Mouse (Mus musculus): ENCODE data around the gene Caskin1. TPM values are rescaled to one million over a fixed set of nuclear protein-coding genes. Genes with fewer than 3 reads are reported as not detected.
A peak's percentile ranks its signal among the peaks of the same experiment; 100 is the strongest.

Gene Caskin1
- polyA plus RNA-seq, 1 experiment from 2014 or later = 0.33 TPM

GRCm38 (mm10) chr17:24480201-24480826 is 8.1 kb upstream of the Caskin1 start:
- Histone ChIP-seq H3K4me1 (ENCODE audit: insufficient read depth, low read depth, low read length) (peaks cover 8% of the 10 kb centered on the region; the same call in 1 of the 2 replicates), H3K4me2 (replicated peaks; ENCODE audit: low read depth, low read length) (no peak overlapping the region), H3K27me3 (replicated peaks; ENCODE audit: insufficient read depth, low read length) (no peaks in the 10 kb centered on the region), H3K9me3 (ENCODE audit: low read length) (no peaks in the 10 kb centered on the region), H3K9ac (replicated peaks; ENCODE audit: low read depth) (no peak overlapping the region), H3K27ac (ENCODE audit: low read length) (no peak overlapping the region), H3K36me3 (ENCODE audit: insufficient read depth, low read length) (peaks cover 11% of the 10 kb centered on the region; the same call in 1 of the 2 replicates), H3K4me3 (ENCODE audit: low read depth, low read length) (no peak overlapping the region)
- TF ChIP-seq EP300 (IDR thresholded peaks at IDR 0.05) (no peak), CTCF (IDR thresholded peaks at IDR 0.05) (peak; percentile 51)
- DNase-seq (ENCODE audit: low spot score) (peak; percentile 16), ATAC-seq (no peak)
- WGBS = 41% methylated on average over 3 of the region's 3 CpGs

GRCm38 (mm10) chr17:24481027-24481815 is 7.2 kb upstream of the Caskin1 start:
- Histone ChIP-seq H3K4me3 (ENCODE audit: low read depth, low read length) (no peak overlapping the region), H3K9me3 (ENCODE audit: low read length) (no peaks in the 10 kb centered on the region), H3K9ac (replicated peaks; ENCODE audit: low read depth) (no peak overlapping the region), H3K36me3 (ENCODE audit: insufficient read depth, low read length) (peaks cover 2% of the 10 kb centered on the region; the same call in 1 of the 2 replicates), H3K27me3 (replicated peaks; ENCODE audit: insufficient read depth, low read length) (no peaks in the 10 kb centered on the region), H3K4me2 (replicated peaks; ENCODE audit: low read depth, low read length) (no peak overlapping the region), H3K27ac (ENCODE audit: low read length) (no peak overlapping the region), H3K4me1 (ENCODE audit: insufficient read depth, low read depth, low read length) (peaks cover 8% of the 10 kb centered on the region; the same call in 1 of the 2 replicates)
- ATAC-seq (no peak), DNase-seq (ENCODE audit: low spot score) (no peak)
- TF ChIP-seq EP300 (IDR thresholded peaks at IDR 0.05) (no peak), CTCF (IDR thresholded peaks at IDR 0.05) (no peak)
- WGBS = 86% methylated on average over 20 of the region's 20 CpGs

GRCm38 (mm10) chr17:24483495-24483894 is 4.9 kb upstream of the Caskin1 start:
- 95% methylated on average over 3 of the region's 3 CpGs for WGBS
- H3K36me3 ChIP-seq (ENCODE audit: insufficient read depth, low read length) = no peaks in the 10 kb centered on the region
- no peaks in the 10 kb centered on the region for H3K9me3 ChIP-seq (ENCODE audit: low read length)
- ATAC-seq = no peak
- H3K27me3 ChIP-seq (replicated peaks; ENCODE audit: insufficient read depth, low read length) = no peaks in the 10 kb centered on the region
- no peaks in the 10 kb centered on the region for H3K4me1 ChIP-seq (ENCODE audit: insufficient read depth, low read depth, low read length)
- H3K4me2 ChIP-seq (replicated peaks; ENCODE audit: low read depth, low read length) = no peak overlapping the region
- TF ChIP-seq CTCF (IDR thresholded peaks at IDR 0.05) (no peak), EP300 (IDR thresholded peaks at IDR 0.05) (no peak)
- H3K9ac ChIP-seq (replicated peaks; ENCODE audit: low read depth) = no peak overlapping the region
- DNase-seq (ENCODE audit: low spot score) = no peak
- H3K4me3 ChIP-seq (ENCODE audit: low read depth, low read length) = no peak overlapping the region
- no peak overlapping the region for H3K27ac ChIP-seq (ENCODE audit: low read length)

- Histone ChIP-seq H3K4me1 (ENCODE audit: insufficient read depth, low read depth, low read length) (peaks cover 5% of the 10 kb centered on the region; the same call in 1 of the 2 replicates), H3K27me3 (replicated peaks; ENCODE audit: insufficient read depth, low read length) (peaks cover 7% of the 10 kb centered on the region; the same call in 1 of the 2 replicates), H3K9me3 (ENCODE audit: low read length) (no peaks in the 10 kb centered on the region), H3K4me3 (ENCODE audit: low read depth, low read length) (no peak overlapping the region), H3K36me3 (ENCODE audit: insufficient read depth, low read length) (no peaks in the 10 kb centered on the region), H3K4me2 (replicated peaks; ENCODE audit: low read depth, low read length) (no peak overlapping the region), H3K9ac (replicated peaks; ENCODE audit: low read depth) (no peak overlapping the region), H3K27ac (ENCODE audit: low read length) (no peak overlapping the region)
- TF ChIP-seq EP300 (IDR thresholded peaks at IDR 0.05) (no peak), CTCF (IDR thresholded peaks at IDR 0.05) (no peak)
- WGBS = 51% methylated on average over 11 of the region's 11 CpGs
- ATAC-seq (no peak), DNase-seq (ENCODE audit: low spot score) (no peak)
Observed at GRCm38 (mm10) chr17:24485090-24485860, 3.1 kb upstream of the Caskin1 start.

GRCm38 (mm10) chr17:24488662-24489264 is 362 bp downstream of the Caskin1 start:
- no peak for TF ChIP-seq CTCF (IDR thresholded peaks at IDR 0.05)
- no peak for TF ChIP-seq EP300 (IDR thresholded peaks at IDR 0.05)
- Histone ChIP-seq H3K36me3 (ENCODE audit: insufficient read depth, low read length) (no peaks in the 10 kb centered on the region), H3K4me1 (ENCODE audit: insufficient read depth, low read depth, low read length) (peaks cover 5% of the 10 kb centered on the region; the same call in 1 of the 2 replicates), H3K27ac (ENCODE audit: low read length) (no peak overlapping the region), H3K4me3 (ENCODE audit: low read depth, low read length) (peak overlapping the region; percentile 60), H3K9ac (replicated peaks; ENCODE audit: low read depth) (0 out of 2 replicates have a peak overlapping the region, but pooled peaks have one; percentile 12), H3K4me2 (replicated peaks; ENCODE audit: low read depth, low read length) (peak overlapping the region; percentile 99), H3K27me3 (replicated peaks; ENCODE audit: insufficient read depth, low read length) (peaks cover 7% of the 10 kb centered on the region; the same call in 1 of the 2 replicates), H3K9me3 (ENCODE audit: low read length) (no peaks in the 10 kb centered on the region)
- 1% methylated on average over 29 of the region's 81 CpGs for WGBS
- peak; percentile 61 for ATAC-seq
- no peak for DNase-seq (ENCODE audit: low spot score)

All from lung, postnatal 0 days (tissue).